Mouse (Mus musculus): ENCODE results near the gene Fam234b.

DNA sequence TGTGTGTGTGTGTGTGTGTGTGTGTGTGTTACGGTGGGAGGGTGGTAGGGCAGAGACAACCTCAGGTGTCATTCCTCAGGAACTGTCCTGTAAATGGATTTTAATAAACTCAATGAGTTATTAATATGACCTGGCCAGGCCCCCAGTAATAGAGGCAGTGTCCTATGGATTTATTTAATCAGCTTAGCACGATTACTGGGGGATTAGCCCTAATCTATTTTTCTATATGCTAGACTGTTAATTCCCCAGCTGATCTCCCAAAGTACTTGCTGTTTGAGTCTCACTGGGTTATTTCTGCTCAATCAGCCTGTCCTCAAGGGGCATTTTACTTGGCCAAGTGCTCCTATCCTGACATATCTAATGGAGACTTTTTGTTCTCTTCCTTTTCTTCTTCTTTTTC lies 14.9 kb downstream of the Fam234b start:
- TF ChIP-seq ZC3H11A (IDR thresholded peaks at IDR 0.05; ENCODE audit: borderline replicate concordance, low read depth, low read length) (no peak), MAFK (IDR thresholded peaks at IDR 0.05; ENCODE audit: insufficient read depth, low read depth, low read length) (no peak)
